Mouse (Mus musculus): ENCODE measurements around the gene Prkcz. TPM values are rescaled to one million over a fixed set of nuclear protein-coding genes. Genes with fewer than 3 reads are reported as not detected.

Prkcz gene
- polyA plus RNA-seq, 1 experiment from 2014 or later, result 33.9 TPM

- 0 out of 2 replicates have a peak, but pooled peaks cover 8% of the 10 kb centered on the region for H3K4me1 ChIP-seq
- H3K9ac ChIP-seq, result no peak overlapping the region
- H3K27ac ChIP-seq, result no peak overlapping the region
- H3K36me3 ChIP-seq, result no peaks in the 10 kb centered on the region
- WGBS, result 37% methylated on average over 7 of the region's 7 CpGs
- no peaks in the 10 kb centered on the region for H3K9me3 ChIP-seq (replicated peaks)
- no peaks in the 10 kb centered on the region for H3K27me3 ChIP-seq
- H3K4me2 ChIP-seq (replicated peaks), result no peak overlapping the region
- no peak for ATAC-seq (ENCODE audit: low FRiP score)
- no peak overlapping the region for H3K4me3 ChIP-seq
Measured at GRCm38 (mm10) chr4:155381974-155382373, 20.8 kb upstream of the Prkcz start.

- H3K9me3 ChIP-seq (replicated peaks), result no peaks in the 10 kb centered on the region
- H3K4me2 ChIP-seq (replicated peaks), result no peak overlapping the region
- 80% methylated on average over 5 of the region's 5 CpGs for WGBS
- H3K27ac ChIP-seq, result no peak overlapping the region
- no peaks in the 10 kb centered on the region for H3K36me3 ChIP-seq
- no peak overlapping the region for H3K4me3 ChIP-seq
- no peak for ATAC-seq (ENCODE audit: low FRiP score)
- H3K4me1 ChIP-seq, result no peaks in the 10 kb centered on the region
- 0 out of 2 replicates have a peak, but pooled peaks cover 2% of the 10 kb centered on the region for H3K27me3 ChIP-seq
- H3K9ac ChIP-seq, result no peak overlapping the region
Measured at GRCm38 (mm10) chr4:155371797-155372735, 10.9 kb upstream of the Prkcz start.

GRCm38 (mm10) chr4:155370737-155371715 is 9.9 kb upstream of the Prkcz start:
- H3K27ac ChIP-seq, result no peak overlapping the region
- H3K4me3 ChIP-seq, result no peak overlapping the region
- H3K27me3 ChIP-seq, result peaks cover 4% of the 10 kb centered on the region; the same call in 1 of the 2 replicates
- no peak overlapping the region for H3K9ac ChIP-seq
- no peaks in the 10 kb centered on the region for H3K4me1 ChIP-seq
- H3K36me3 ChIP-seq, result no peaks in the 10 kb centered on the region
- no peaks in the 10 kb centered on the region for H3K9me3 ChIP-seq (replicated peaks)
- no peak overlapping the region for H3K4me2 ChIP-seq (replicated peaks)
- ATAC-seq (ENCODE audit: low FRiP score), result no peak
- WGBS, result 90% methylated on average over 15 of the region's 15 CpGs

- Histone ChIP-seq H3K4me2 (replicated peaks) (no peak overlapping the region), H3K4me1 (no peaks in the 10 kb centered on the region), H3K27ac (no peak overlapping the region), H3K4me3 (no peak overlapping the region), H3K36me3 (no peaks in the 10 kb centered on the region), H3K9ac (no peak overlapping the region), H3K9me3 (replicated peaks) (no peaks in the 10 kb centered on the region), H3K27me3 (peaks cover 23% of the 10 kb centered on the region)
- WGBS, result 20% methylated on average over 12 of the region's 12 CpGs
- ATAC-seq (ENCODE audit: low FRiP score), result no peak
Measured at GRCm38 (mm10) chr4:155368684-155369083, 7.5 kb upstream of the Prkcz start.

GRCm38 (mm10) chr4:155367739-155368138 is 6.6 kb upstream of the Prkcz start:
- 89% methylated on average over 9 of the region's 9 CpGs for WGBS
- Histone ChIP-seq H3K27me3 (peaks cover 32% of the 10 kb centered on the region), H3K36me3 (no peaks in the 10 kb centered on the region), H3K9me3 (replicated peaks) (no peaks in the 10 kb centered on the region), H3K27ac (no peak overlapping the region), H3K9ac (no peak overlapping the region), H3K4me1 (no peaks in the 10 kb centered on the region), H3K4me3 (no peak overlapping the region), H3K4me2 (replicated peaks) (no peak overlapping the region)
- no peak for ATAC-seq (ENCODE audit: low FRiP score)

- H3K36me3 ChIP-seq, result no peaks in the 10 kb centered on the region
- H3K9ac ChIP-seq, result no peak overlapping the region
- WGBS, result 91% methylated on average over 6 of the region's 6 CpGs
- H3K27me3 ChIP-seq, result peaks cover 42% of the 10 kb centered on the region
- H3K9me3 ChIP-seq (replicated peaks), result no peaks in the 10 kb centered on the region
- H3K4me3 ChIP-seq, result no peak overlapping the region
- ATAC-seq (ENCODE audit: low FRiP score), result no peak
- H3K4me2 ChIP-seq (replicated peaks), result no peak overlapping the region
- H3K27ac ChIP-seq, result no peak overlapping the region
- H3K4me1 ChIP-seq, result peaks cover 3% of the 10 kb centered on the region; the same call in 1 of the 2 replicates
Measured at GRCm38 (mm10) chr4:155366784-155367183, 5.6 kb upstream of the Prkcz start.

- Histone ChIP-seq H3K27ac (no peak overlapping the region), H3K27me3 (peaks cover 82% of the 10 kb centered on the region), H3K9ac (no peak overlapping the region), H3K9me3 (replicated peaks) (no peaks in the 10 kb centered on the region), H3K4me1 (peaks cover 13% of the 10 kb centered on the region; the same call in 1 of the 2 replicates), H3K36me3 (no peaks in the 10 kb centered on the region), H3K4me3 (no peak overlapping the region), H3K4me2 (replicated peaks) (no peak overlapping the region)
- ATAC-seq (ENCODE audit: low FRiP score), result no peak
- WGBS, result 38% methylated on average over 5 of the region's 5 CpGs
Measured at GRCm38 (mm10) chr4:155362443-155362842, 1.3 kb upstream of the Prkcz start.

- Histone ChIP-seq H3K27me3 (peaks cover 78% of the 10 kb centered on the region), H3K27ac (no peak overlapping the region), H3K9ac (peak overlapping the region; percentile 38), H3K4me1 (peaks cover 13% of the 10 kb centered on the region; the same call in 1 of the 2 replicates), H3K36me3 (no peaks in the 10 kb centered on the region), H3K4me3 (peak overlapping the region; percentile 44), H3K9me3 (replicated peaks) (no peaks in the 10 kb centered on the region), H3K4me2 (replicated peaks) (peak overlapping the region; percentile 59)
- 0 out of 2 replicates have a peak, but pooled peaks have one; percentile 11 for ATAC-seq (ENCODE audit: low FRiP score)
- whole genome bisulfite sequencing, result 4% methylated on average over 41 of the region's 42 CpGs
Measured at GRCm38 (mm10) chr4:155360856-155361255, 305 bp downstream of the Prkcz start.

- H3K27ac ChIP-seq, result no peak overlapping the region
- 44% methylated on average over 12 of the region's 12 CpGs for WGBS
- H3K36me3 ChIP-seq, result no peaks in the 10 kb centered on the region
- ATAC-seq (ENCODE audit: low FRiP score), result no peak
- no peak overlapping the region for H3K4me3 ChIP-seq
- H3K27me3 ChIP-seq, result peaks cover 68% of the 10 kb centered on the region
- H3K4me2 ChIP-seq (replicated peaks), result no peak overlapping the region
- no peak overlapping the region for H3K9ac ChIP-seq
- H3K4me1 ChIP-seq, result peaks cover 13% of the 10 kb centered on the region; the same call in 1 of the 2 replicates
- H3K9me3 ChIP-seq (replicated peaks), result no peaks in the 10 kb centered on the region
Measured at GRCm38 (mm10) chr4:155359560-155360464, 1.3 kb downstream of the Prkcz start.

- 54% methylated on average over 2 of the region's 2 CpGs for WGBS
- peaks cover 48% of the 10 kb centered on the region for H3K27me3 ChIP-seq
Measured at GRCm38 (mm10) chr4:155357601-155358000, 3.6 kb downstream of the Prkcz start.

GRCm38 (mm10) chr4:155356354-155356753 is 4.8 kb downstream of the Prkcz start:
- no peak for ATAC-seq (ENCODE audit: low FRiP score)
- WGBS, result 93% methylated on average over 10 of the region's 10 CpGs
- Histone ChIP-seq H3K4me2 (replicated peaks) (no peak overlapping the region), H3K9ac (no peak overlapping the region), H3K27me3 (peaks cover 36% of the 10 kb centered on the region), H3K36me3 (no peaks in the 10 kb centered on the region), H3K27ac (no peak overlapping the region), H3K9me3 (replicated peaks) (no peaks in the 10 kb centered on the region), H3K4me3 (no peak overlapping the region), H3K4me1 (0 out of 2 replicates have a peak, but pooled peaks cover 5% of the 10 kb centered on the region)

More at GRCm38 (mm10) chr4:155357601-155358000, 3.6 kb downstream of the Prkcz start:
- no peak for ATAC-seq (ENCODE audit: low FRiP score)
- no peak overlapping the region for H3K4me2 ChIP-seq (replicated peaks)
- H3K36me3 ChIP-seq, result no peaks in the 10 kb centered on the region
- H3K9me3 ChIP-seq (replicated peaks), result no peaks in the 10 kb centered on the region
- H3K9ac ChIP-seq, result no peak overlapping the region
- H3K4me1 ChIP-seq, result peaks cover 13% of the 10 kb centered on the region; the same call in 1 of the 2 replicates
- no peak overlapping the region for H3K4me3 ChIP-seq
- no peak overlapping the region for H3K27ac ChIP-seq

Measured in hindbrain, embryonic 12.5 days (tissue).